Mouse (Mus musculus): ENCODE results near the gene E2f2.
A peak's percentile ranks its signal among the peaks of the same experiment; 100 is the strongest.

The E2f2 gene

DNA sequence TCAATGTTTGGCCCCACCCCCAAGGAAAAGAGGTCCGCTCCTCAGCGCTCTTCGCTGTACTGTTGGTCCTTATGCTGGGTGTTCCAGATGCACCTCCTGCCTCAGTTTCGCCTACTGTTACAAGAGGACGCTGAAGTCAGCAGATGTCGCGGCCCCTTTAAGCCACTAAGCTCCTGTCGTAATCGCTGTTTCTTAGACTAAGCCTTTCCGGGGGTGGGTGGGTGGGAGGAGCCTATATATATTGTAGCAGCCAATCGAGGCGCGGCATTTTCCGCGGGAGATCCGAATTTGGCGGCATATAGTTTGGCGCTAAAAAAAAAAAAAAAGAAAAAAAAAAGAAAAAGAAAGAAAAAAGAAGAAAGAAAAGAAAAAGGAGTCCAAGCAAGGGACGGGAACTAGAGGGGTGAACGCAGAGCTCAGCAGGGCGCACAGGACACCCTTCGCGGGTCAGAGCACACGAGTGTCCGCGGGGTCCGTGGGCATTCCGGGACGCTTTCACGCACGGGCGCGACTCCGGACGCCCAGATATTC, at the start of gene E2f2:
TSS of gene E2f2 (plus strand) at position 384 of the 531 bp plus-strand sequence.
- no peak for DNase-seq (ENCODE audit: low spot score)

DNA sequence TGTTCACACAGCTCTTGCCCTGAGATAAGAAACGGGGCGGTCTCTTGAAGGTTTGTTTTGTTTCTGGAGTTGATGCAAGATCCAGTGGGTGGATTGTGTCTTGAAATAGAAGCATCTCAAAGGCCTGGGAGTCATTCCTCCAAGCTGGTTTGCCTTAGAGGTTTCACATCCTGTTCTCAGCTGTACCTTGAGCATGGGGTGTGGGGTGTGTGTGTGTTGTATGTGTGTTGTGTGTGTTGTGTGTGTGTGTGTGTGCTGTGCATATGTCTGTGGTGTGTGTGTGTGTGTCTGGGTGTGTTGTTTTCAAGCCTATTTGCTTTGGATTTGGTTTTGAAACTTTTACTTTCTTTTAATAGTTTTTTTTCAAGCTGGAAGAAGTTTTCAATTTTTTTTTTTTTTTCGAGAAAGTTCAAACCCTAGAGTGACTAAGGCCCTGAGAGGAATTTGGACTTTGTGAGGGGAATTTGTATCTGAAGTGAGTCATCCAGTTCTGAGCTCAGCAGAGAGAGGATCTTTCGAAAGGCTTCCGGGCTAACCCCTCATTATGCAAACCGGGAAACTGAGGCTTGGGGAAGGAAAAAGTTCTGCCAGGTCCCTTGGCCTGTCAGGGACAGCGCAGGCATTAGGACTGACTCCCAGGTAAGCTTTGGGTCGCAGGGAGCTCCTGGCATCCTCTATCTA, 48.9 kb upstream of the E2f2 start:
- DNase-seq (ENCODE audit: low spot score): no peak

DNA sequence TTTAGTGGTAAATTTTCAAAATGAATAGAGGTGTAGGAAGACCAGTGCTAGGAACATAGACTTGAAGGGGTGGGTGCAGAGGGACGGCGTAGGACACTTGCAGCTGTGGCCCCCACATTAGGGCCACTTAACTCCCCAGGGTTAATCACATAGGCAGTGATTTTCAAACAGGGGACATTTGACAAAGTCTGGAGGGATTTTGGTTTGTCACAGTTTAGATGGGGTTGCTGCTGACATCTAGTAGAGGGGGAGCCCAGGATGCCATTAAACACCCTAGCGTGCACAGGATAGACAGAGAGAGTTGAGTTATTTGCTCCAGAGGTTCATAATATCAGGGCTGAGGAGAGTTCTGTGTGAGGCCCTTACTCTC, 48.4 kb upstream of the E2f2 start:
- DNase-seq (ENCODE audit: low spot score): no peak

DNA sequence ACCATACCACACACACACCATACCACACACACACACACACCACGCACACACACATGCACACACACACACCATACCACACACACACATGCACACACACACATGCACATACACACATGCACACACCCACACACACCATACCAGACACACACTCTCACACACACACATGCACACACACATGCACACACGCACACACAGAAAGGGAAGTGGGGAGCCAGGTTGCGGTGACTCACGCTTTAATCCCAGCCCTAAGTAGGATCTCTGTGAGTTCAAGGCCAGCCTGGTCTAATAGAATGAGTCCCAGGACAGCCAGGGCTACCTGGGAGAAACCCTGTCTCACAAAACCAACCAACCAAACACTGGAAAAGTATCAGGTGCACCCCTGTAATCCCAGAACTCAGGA, 47.6 kb upstream of the E2f2 start:
- DNase-seq (ENCODE audit: low spot score): no peak

DNA sequence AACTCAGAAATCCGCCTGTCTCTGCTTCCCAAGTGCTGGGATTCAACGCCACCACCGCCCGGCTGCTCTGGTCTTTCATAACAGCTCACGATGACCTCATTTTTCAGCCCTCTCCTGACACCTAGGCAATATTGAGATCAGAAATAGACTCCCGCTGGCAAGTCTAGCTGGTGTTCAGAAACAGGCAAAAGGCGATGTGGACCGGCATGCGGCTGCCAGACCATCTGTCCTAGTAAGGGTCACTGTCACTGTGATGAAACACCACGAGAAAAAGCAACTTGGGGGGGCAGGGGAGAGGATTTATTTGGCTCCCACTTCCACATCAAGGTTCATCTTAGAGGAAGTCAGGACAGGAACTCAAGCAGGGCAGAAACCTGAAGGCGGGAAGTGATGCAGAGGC, 46.7 kb upstream of the E2f2 start:
- DNase-seq (ENCODE audit: low spot score): no peak

DNA sequence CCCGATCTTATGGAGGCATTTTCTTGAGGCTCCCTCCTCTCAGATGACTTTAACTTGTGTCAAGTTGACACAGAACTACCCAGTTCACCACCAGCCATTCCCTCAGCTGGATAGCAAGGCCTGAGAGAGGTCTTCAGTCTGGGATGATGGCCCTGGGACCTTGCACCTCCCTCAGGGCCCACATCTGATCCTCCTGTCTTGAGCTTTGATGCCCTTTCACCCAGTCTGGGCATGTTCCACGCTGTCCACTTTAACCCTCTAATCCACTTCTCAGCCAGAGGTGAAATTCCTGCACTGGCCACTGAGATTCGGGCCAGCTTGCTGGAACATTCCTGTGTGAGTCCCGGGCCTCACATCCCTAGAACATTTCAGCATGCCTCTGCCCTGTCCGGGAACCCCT, 46.2 kb upstream of the E2f2 start:
- no peak for DNase-seq (ENCODE audit: low spot score)

DNA sequence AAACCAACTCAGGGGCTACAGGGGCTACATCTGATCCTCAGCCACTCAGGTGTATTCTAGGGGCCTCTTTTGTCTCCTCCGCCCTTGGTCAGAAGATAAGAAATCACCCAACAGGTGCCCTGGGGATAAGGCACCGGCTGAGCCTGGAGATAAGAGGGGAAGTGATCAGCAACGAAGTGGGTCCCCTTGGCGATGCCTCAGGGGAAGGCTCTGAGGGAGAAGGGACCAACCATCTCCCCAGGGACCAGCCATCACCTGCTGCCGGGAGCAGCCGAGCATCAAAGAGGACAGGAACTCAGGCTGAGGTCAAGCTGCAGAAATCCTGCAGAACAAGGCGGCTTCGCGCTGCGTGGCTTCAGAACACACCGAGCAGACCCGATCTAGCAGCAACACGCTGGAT, 44.5 kb upstream of the E2f2 start:
- no peak for DNase-seq (ENCODE audit: low spot score)

DNA sequence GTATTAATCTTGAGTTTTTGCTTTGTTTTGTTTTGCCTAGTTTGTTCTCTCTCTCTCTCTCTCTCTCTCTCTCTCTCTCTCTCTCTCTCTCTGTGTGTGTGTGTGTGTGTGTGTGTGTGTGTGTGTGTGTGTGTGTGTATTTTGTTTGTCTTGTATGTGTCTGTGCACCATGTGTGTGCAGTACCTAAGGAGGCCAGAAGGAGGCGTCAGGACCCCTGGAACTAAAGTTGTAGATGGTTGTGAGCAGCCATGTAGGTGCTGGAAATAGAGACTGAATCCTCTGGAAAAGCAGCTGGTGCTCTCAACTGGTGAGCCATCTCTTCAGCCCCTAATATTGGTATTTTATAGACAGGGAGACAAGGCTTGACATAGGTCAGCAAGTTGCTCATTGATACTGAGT, 42.4 kb upstream of the E2f2 start:
- DNase-seq (ENCODE audit: low spot score): no peak

DNA sequence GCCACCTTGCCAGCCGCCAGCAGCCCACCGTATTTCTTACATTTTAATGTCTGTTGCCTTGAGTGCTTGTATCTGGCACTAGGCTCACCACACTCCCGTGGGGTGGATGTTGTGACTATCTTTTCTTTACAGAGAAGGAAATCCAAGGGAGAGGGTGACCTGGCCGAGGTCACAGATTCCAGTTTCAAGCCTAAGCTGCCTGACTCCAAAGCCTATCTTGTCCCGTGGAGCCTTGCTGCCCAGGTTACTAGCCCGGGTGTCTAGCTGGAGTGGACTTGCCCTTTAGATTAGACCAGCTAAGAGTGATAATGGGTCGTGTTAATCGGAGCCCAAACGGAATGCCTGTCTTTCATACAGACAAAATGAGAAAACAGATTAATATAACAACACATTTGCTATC, 38.4 kb upstream of the E2f2 start:
- DNase-seq (ENCODE audit: low spot score): no peak

DNA sequence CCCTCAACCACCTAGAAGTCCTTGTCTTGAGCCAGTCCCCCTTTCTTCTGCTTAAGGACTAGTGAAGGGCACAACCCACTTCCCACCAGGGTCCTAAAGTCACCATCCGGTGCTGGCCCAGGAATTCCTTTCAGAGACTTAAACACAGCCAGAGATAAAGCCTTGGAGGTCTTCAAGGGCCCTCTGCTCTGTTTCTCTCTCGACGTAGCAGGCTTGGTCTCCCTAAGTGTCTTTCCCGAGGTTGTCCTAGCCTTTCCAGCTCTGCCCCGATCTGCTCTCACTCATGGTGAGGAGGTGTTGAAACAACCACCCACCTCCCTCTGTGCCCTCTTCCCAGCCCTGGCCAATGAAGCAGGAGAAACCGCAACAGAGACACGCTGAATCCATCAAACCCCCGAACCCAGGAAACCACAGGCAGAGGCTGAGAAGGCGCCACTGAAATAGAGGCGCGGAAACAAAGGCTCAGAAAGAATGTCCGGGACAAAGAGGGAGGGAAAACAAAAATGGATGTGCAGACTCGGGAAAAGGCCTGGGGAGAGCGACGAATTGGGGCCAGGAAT, 37.7 kb upstream of the E2f2 start:
- DNase-seq (ENCODE audit: low spot score): no peak

DNA sequence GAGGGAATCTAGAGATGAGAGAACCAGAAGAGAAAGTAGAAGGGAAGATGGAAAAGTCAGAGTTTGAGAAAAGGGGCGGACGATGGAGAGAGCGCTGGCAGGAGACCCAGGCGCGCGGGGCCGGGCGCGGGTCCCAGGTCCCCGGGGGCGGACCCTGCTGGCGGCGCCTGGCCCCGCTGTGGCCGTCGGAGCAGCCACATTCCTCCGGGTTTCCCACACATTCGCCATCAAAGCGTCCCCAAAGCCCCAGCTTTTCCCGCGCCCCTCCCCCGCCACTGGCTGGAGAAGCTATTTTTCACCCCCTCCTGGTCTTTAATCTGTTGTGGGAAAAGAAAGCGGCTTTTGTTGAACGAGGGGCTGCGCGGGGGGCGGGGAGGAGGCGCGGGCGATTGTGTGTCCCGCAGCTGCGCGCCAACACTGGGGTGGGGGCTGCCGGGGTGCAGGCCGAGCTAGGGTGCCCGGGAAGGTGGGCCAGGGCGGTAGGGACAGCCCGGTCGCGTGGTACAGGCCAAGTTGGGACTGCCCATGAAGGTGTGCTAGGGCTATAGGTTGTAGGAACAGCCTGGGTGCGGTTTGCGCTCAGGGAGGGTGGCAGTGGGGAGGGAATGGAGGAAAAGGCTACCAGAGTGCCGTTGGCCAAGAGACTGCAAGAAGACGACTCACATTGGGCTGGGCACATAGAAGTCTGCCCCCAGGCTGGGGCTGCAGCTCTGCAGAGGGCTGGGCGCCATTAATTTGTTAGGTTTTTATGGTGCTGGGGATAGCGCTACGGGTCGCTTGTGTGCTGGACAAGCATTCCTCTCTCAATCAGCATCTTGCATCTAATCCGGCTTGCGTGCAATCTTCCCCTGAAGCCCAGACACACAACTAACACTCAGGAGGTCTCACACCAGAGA, 37.0 kb upstream of the E2f2 start:
- peak; percentile 55 for DNase-seq (ENCODE audit: low spot score)

DNA sequence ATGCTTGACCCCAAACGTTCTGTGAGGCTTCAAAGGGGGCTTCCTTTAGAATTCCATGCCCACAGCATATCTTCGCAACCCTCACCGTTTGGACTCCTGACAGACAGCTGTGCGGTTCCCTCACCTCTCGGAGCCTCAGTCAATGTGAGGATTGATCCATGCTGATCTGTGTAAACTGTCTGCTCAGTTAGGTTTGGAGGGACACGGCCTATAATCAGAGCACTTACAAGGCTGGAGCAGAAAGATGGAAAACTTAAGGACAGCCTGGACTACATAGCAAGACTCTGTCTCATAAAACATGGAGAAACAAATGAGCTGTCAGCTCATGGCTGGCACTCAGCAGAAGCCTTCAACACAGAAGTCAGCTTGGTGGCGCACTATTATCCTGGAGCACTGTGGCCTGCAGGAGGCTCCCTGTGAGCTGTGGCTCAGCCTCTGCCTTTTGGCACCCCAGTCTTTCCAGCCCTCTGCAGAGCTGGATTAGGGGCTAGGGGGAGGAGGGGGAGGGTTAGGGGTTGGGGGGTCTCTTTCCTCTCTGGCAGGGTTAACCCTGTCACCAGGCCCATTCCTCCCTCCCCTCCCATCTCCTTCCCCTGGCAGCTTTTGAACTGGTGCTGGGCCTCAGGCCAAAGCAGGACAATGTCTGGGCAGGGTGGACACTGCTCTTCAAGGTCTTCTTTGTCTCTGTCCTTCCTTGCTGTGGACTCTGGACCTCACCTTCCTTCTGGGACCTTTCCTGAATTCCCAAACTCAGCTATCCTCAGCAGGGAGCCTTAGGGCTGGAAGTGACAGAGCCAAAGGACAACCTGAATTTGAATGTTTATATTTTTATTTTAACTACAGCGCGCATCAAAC, 36.1 kb upstream of the E2f2 start:
- no peak for DNase-seq (ENCODE audit: low spot score)

DNA sequence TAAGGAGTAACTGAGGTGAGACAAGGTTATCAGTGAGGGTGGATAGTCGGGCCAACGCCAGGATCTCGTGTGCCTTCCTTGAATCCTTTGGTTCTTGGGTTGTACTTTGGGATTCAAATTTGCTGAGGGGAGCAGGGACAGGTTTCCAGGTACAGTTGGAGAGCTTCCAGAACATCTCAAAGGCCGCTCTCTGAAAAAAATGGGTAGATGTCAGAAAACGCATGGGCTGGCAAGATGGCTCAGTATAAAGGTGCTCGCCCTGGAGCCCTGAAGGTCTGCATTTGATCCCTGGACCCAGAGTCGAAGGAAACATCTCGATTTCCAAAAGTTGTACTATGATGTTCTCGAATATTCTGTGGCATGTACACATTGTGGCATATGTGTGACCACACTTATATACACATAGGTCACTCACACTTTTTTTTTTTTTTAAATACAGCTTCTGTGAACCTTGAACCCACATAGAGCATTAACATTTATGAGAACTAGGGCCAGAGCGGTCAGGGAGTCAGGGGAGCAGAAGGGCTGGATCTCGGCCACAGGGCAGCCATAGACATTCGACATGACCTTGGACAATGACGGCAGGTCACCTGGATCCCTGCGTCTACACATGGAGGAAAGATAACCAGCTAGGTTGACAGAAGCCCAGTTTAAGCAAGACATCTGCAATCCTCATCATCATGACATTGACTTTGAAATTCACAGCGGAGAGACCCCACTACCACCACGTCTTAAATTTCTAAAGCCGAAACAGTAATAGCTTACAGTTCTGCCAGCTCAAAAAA, 32.7 kb upstream of the E2f2 start:
- DNase-seq (ENCODE audit: low spot score): no peak

DNA sequence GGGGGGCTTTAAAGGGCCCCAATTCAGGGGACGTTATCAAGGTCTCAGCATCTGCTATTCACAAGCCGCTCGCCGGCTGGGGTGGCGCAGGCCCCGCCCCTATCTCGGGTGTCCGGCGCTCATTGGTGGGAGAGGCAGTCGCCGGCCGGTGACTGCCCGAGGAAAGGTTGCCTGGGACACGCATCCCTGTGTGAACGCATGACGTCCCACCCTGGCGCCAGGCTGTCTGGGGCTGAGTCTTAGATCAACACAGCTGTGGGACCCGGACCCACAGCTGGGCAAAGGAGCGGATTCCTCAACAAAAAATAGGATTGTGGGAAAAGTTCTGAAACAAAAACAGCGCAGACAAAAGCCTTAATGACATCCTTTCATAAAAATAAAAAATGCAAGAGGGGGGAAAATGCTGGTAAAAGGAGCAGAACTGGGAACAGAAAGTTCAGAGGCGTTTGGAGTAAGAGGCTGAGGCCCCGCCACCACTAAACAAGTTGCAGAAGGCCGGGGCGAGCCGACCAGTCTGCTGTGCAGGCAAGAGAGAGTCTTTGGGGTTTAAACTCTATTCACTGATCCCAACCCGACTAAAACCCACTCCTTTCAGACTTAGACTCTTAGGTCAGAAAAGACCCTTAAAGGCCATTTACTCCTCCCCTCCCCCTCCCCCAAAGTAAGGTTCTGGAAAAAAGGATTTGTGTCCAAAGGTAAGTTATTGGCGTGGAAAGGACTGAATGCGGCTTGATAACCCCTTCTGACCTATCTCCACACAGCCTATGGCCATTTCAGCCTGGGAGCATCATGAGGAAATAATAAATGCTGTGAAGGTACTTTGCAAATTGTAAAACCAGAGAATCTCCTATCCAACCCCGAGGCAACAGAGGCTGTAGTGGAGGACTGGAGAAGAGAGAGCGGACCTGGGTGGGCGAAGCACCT, 31.6 kb upstream of the E2f2 start:
- DNase-seq (ENCODE audit: low spot score): peak; percentile 80

DNA sequence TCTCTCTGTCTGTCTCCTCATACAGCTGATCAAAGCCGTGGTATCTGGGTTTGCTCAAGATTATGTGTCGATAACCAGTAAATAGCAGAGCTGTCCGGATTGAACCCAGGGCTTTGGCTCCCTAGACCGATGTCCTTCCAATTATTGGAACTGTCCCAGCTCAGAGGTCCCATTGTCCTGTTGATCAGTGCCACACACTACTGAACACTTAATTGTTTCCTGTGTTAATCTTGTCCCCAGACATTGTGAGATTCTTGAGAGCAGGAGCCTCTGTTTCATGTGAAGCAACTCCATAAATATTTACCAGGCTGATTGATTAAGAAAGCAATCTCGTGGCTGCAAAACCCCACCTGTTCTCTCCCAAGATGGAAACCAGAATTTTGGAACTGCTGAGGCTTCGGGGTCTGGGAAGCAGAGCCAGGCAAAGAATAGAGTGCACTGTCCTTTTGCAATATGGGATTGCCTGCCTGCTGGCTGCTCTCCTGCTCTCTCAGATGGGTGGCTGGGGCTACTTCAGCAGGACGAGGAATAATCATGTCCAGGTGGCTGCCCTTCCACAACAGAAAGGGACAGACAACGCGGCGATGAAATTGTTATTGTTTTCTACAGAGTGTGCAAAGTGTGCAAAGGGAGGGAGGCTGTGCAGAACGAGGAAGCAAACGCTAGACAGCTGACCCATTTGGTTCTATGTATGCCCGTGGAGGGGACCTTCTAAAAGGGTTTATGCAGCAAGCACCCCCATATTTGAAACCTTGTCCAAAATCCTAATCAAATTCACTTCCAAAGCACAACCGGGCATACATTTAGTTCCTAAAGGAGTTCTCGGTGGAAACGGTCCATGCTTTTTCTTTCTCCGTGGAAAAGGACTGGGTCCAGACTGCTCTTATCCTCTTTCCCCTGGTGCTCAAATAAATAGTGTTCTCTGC, 29.7 kb upstream of the E2f2 start:
- no peak for DNase-seq (ENCODE audit: low spot score)

DNA sequence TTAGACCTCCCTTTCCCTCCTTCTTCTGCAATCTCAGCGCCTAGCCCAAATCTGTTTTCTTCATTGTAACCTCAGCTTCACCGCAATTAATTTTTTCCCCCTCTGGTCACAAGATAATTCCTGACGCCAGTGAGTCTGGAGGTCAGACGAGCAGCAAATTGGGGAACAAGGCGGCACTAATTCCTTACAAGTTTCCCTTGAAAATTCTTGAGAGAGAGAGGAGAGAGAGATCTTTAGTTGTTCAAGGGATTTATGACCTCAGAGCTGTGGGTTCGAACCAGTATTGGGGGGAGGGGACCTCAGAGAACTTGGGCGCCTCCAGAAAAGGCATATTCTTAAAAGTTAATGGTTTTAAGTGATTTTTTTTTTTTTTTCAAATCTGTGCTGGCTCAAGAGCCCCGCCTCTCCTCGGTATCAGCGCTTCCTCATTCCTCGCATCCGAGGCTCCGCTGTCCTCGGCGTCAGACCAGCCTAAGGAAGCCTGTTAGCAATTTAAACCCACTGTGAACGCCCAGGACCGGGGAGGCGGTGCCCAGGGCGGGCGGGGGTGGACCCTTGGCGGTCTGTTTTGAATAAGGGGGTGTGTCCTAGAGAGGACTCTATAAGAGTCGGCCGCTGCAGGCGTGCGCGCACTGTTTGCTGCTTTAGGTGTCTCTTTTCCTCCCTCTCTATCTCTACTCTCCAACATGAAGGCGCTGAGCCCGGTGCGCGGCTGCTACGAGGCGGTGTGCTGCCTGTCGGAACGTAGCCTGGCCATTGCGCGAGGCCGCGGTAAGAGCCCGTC, 28.8 kb upstream of the E2f2 start, which contains the start of gene Id3:
TSS of gene Id3 (plus strand) at position 305 of the 784 bp plus-strand sequence.
- DNase-seq (ENCODE audit: low spot score): peak; percentile 89

DNA sequence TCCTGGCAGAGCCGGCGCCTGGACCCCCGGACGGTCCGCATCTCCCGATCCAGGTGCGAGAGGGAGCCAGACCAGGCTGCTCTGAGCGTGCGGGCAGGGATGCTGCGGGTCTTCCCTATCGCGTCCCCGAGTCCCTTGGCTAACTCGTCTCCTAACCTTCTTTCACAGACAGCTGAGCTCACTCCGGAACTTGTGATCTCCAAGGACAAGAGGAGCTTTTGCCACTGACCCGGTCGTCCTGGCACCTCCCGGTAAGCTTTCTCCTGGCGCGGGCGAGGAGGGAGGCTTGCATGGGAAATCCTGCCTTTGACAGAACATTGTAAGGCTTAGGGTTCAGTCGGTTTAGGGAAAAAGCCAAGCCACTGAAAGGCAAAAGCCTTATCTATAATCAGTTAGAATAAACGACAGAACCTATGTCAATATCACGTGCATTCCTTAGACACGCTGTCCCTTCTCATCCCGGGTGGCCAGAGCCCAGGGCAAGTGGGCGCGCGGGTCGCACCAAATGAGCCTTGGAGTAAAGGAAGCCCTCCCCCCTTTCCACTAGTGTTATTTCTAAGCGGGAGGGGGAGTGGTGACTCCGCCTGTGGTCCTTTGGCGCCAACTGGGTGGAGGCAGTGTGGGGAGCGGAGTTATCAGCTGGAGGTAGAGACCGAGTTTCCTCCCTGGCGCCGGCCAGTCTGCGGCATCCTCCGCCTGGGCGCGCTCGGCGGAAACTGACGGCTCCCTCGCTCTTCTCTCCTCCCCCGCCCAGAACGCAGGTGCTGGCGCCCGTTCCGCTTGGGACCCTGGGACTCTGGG, 27.9 kb upstream of the E2f2 start:
- peak; percentile 53 for DNase-seq (ENCODE audit: low spot score)

All from ovary, postnatal 14 days (tissue).